Mouse (Mus musculus) cerebellum, postnatal 4 days (tissue): ENCODE measurements around the gene Rps6ka3.

Experiments
- DNase-seq, 2 experiments: peaks; one replicate each; pipeline ENCODE4 v3.0.0; 2022; ENCODE audit warnings: low spot score in 2 of 2, mixed read lengths in 1 of 2

Rps6ka3 gene

DNA sequence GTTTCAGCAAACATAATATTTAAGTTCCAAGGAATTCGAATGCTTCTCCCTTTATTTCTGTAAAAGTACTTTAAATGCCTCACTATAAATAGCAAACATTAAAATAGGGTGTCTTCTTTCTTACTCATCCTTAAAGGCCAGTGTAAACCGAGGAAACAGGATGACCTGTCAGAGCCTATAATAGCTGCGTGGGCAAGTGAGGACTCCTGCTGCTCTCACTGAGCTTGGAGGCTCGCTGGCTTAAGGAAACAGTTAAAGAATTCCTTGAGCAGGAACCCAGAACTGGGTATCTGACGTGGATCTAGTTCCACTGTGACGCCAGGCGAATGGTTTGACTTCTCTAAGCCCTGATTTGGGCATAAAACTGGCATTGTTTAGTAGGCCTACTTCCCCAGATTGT is 105.2 kb downstream of the Rps6ka3 start:
- no peak for DNase-seq

DNA sequence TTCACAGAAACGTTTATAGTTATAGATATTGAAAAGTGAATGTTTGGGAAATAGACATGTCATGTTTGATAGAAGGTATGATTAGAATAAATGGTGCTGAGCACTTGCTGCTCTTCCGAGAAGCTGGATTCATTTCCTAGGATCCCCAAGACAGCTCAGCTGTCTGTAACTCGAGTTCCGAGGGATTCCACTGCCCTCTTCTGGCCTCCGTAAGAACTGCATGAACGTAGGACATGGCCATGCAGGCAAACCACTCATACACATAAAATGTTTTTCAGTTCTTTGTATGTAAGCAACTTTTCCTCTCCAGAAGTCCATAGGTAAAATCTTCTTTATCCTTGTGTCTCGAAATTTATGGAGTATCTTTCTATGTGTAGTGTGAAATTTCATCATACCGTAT is 111.2 kb downstream of the Rps6ka3 start:
- DNase-seq = peak; percentile 39 to 66

DNA sequence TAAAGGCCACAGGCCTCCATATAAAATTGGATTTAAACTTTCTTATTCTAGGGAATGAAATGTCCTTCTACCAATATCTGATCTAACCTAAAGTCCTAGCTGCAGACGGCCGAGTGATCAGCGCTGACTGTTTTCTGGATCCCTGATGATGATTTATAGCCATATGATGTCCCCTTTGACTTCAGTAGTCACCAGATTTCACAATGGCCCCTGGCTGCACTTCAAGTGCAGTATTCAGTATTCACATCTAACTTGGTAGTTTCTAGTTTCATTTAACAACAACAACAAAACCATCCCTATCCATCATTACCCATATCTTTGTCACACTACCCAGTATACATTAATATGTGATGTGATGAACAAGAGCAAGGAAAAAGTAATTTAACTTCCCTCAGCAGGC is 154.4 kb downstream of the Rps6ka3 start:
- no peak for DNase-seq

DNA sequence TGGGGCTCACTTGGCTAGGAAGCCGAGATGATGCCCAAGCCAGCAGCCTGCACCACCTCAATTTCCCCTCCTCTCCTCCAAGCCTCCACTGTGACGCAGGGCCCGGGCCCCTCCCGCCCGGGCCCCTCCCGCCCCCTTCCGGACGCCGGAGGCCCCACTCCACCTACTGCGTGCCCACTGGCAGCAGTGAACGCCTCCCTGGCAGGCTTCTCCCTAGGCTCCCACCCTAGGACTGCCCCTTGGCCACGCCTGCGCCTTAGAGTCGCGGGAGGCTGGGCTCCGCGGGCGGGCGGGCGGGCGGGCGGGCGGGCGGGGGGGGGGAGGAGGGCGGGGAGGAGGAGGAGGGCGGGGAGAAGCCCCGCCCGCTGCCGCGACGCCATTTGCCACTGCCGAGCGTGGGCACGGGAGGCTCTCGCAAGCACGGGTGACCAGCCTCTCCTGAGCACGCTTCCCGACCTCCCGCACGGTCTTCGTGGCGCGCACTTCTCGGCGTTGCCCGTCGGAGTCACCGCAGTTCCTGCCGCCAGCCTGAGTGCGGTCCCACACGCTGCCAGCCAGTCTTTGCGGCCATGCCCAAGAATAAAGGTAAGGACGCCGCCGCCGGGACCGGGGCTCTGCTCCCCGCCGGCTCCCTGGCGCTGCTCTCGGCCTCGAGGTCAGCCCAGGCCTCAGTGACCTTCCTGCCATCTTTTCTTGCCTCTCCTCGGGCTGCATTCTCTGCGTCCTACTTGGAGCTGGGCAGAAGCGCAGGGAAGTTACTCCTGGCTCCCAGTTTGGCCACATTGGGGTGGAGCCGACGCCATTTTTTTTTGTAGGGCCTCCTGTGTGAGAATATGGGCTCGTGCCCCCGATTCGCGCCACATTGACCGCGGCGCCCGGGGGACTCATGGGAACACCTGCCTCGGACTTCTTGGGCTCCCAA is 162.0 kb downstream of the Rps6ka3 start, which contains the start of gene Eif1ax:
Gene Eif1ax, plus strand, starts transcription at position 348 of the 922 bp plus-strand sequence.
- peak; percentile 29 to 43 for DNase-seq

DNA sequence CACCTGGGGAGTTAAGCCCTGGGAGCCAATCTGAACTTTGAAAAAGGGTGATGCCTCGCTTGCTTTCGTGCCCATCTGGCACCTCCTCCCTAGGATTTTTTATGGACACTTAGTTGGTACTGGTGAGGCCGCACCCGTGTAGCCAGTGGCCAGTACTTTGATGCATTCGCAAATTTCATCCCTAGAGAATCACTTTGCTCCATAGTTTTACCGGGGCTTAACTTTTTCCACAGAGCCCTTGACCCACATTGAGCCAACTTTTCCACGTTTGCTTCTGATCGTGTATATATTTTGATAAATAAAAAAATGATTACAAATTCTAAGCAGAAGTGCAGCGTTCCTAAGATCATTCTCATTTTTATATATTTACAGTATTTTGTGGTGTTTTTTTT is 162.6 kb downstream of the Rps6ka3 start:
- no peak for DNase-seq

DNA sequence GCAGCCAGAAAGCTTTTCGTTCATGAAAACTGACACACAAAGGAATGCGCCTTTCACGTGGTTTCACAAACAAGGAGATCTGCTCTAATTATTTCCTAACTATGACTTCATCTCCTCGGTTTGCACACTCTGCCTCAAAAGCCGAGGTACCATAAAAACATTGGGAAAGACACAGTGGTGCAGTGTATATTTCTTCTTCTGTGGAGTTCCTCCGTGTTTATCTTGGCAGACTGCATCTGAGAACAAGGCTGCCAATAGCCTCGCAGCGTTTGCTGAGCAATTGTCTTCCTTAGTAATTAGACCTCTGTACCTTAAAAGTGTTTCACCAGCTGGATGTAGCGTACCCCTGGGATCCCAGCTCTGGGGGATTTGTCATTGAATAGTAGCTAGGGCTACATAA is 177.0 kb downstream of the Rps6ka3 start:
- DNase-seq = no peak

DNA sequence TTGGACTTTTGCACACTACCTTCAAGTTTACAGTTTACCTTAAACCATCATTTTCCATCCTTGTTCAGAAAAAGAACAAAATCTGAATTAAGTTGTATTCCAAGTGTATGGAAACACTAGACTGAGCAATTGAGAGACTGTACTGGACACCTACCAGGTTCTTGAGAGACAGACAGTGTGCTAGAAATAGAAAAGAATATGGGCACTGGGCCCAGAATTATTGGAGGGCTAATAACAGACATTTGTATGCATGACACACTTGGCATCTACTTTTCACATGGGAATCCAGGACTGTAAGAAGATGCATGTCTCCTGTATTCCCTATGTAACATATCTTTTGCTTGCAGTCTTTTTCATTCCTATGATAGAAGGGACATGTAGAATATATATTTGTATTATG is 178.8 kb downstream of the Rps6ka3 start:
- DNase-seq = no peak

DNA sequence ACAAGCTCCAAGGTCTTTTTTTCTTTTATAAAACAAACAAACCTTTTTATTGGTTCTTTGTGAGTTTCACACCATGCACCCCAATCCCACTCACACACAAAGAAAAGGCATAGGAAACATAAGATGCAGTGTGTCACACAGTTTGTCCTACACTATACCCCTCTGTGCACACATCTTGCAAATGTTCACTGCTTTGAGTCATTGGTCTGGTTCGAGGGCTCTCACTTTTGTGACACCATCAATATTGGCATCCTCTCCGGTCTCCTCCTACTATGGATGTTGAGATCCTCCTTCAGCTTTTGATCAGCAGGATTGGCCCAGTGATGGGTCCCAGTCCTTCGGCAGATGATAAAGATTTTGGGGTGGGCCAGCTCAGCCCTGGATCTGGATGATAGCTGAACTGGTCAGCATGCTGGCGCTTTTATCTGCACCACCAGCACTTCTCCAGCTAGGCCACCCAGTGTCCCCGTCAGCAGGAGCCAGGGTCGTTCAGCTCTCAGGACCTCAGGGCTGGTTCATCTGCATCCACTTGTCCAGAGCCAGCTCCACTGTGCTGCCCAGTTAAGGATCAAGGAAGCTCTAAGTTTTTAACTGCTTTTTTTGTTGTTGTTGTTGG is 180.3 kb downstream of the Rps6ka3 start:
- DNase-seq = no peak

DNA sequence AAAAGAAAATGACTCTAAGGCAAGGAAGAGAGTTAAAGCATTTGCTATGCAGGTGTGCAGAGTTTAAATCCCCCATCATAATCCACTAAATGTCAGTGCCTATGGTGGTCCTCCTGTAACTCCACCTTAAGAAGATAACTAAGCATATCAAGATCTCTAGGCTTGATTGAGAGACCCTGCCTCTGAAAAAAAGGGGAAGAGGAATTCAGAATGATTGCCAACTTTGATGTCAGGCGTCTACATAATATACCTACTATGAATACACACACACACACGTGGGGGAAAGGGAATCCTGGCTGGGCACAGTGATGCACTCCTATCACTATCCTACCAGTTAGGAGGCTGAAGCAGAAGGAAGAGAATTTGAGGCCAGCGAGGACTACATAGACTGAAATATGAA is 181.1 kb downstream of the Rps6ka3 start:
- DNase-seq = no peak

DNA sequence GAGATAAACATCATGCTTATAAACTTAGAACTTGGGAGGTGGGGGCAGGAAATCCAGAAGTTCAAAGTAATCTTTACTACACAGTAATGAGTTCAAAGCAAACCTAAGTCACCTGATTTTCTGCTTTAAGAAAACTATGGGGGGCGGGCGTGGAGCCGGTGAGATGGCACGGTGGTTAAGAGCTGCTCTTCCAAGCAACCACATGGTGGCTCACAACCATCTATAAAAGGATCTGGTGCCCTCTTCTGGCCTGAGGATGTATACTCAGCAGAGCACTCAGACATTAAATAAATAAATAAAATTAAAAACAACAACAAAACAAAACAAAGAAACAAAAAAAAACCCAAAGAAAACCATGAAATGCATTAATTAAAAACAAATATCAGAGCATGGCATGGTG is 199.1 kb downstream of the Rps6ka3 start:
- DNase-seq = peak; percentile 5 to 19

DNA sequence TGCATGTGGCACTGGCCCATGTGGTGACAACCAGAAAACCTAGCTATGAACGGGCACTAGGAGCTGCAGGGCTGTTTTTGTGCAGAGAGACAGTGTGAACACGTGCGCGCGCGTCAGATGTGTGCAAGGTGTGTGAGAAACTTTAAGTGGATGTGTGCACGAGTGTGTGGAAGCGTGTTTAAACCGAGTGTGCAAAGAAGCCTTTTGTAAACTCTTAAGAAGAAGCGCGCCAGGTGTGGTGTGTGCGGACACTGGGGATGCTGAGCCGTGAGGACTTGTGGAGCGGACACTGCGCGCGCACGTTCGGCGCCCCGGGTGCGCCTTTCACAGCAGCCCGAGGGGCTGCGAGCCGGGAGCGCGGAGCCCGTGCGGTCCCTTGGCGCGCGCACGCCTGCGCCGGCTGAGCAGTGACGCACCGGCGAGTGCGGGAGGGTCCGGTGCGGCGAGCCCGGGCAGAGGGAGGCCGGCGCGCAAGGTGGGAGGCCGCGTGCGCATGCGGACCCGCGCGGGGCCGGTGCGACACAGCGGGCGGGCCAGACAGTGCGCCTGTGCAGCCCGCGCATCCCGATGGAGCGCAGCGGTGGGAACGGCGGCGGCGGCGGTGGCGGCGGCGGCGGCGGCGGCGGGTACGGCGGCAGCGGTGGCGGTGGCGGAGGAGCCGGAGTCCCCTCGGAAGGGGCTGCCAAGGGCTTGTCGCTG is 204.2 kb downstream of the Rps6ka3 start, which contains the start of gene Map7d2:
Gene Map7d2, plus strand, starts transcription at position 443 of the 699 bp plus-strand sequence.
- peak; percentile 18 to 34 for DNase-seq

DNA sequence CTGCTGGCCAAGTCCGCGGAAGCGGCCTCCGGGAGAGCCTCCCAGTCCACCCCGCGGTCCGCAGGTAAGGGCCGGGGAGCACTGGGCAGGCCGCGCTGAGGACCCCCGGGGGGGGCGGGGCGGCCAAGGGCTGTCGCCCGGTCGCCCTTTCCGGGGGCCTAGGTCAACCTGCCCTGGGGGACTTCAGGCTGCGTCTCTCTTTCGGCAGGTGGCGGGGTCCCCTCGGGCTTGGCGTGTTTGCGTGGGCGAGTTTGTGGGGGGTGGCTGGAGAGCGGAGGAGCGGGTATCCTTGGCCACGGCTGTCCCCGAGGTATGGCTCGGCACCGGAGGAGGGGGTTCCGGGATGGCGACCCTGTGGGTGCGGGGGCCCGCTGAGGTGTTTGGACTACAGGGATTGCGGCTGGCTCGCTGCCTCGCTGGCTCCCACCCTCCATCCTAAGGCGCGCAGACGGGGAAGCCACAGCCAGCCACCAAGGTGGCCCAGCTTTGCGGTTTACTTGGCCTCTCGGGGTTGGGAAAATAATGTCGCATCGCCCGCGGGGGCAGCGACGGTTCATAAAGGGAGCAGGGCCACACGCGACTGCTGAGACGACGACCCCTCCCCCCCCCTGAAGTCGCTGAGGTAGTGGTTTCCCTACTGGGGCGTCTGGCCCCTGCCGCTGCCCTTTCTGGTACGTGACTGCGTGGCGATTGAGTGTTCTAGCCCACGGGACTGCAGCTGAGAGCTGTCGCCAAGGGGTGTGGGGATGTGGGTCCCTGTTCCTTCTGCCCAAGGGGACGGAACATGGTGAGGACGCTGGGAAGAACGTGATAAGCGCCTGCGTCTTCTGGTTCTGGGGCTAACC is 204.9 kb downstream of the Rps6ka3 start:
- peak; percentile 8 to 18 for DNase-seq
